Mouse (Mus musculus): Measurements from ENCODE around the gene Tmem163. TPM values are rescaled to one million over a fixed set of nuclear protein-coding genes. Genes with fewer than 3 reads are reported as not detected.

The Tmem163 gene
- polyA plus RNA-seq, 1 experiment from 2014 or later: 1.4 TPM

GRCm38 (mm10) chr1:127676116-127676515 is 3.2 kb downstream of the Tmem163 start:
- ATAC-seq (ENCODE audit: insufficient number of reproducible peaks, low FRiP score, low TSS enrichment, low read depth): no peak
- H3K4me1 ChIP-seq: peaks cover 21% of the 10 kb centered on the region

GRCm38 (mm10) chr1:127675253-127675652 is 4.1 kb downstream of the Tmem163 start:
- Histone ChIP-seq H3K27ac (no peak overlapping the region), H3K27me3 (peaks cover 63% of the 10 kb centered on the region)
- 47% methylated on average over 1 of the region's 1 CpGs for WGBS

More at GRCm38 (mm10) chr1:127676116-127676515, 3.2 kb downstream of the Tmem163 start:
- H3K27ac ChIP-seq: no peak overlapping the region
- no peak overlapping the region for H3K9ac ChIP-seq
- H3K36me3 ChIP-seq: no peaks in the 10 kb centered on the region
- WGBS: 34% methylated on average over 12 of the region's 12 CpGs
- H3K4me2 ChIP-seq: no peak overlapping the region
- H3K4me3 ChIP-seq: no peak overlapping the region
- no peaks in the 10 kb centered on the region for H3K9me3 ChIP-seq
- H3K27me3 ChIP-seq: peaks cover 68% of the 10 kb centered on the region

GRCm38 (mm10) chr1:127673221-127674050 is 5.9 kb downstream of the Tmem163 start:
- no peak for ATAC-seq (ENCODE audit: insufficient number of reproducible peaks, low FRiP score, low TSS enrichment, low read depth)
- H3K4me1 ChIP-seq: peaks cover 21% of the 10 kb centered on the region
- H3K4me3 ChIP-seq: no peak overlapping the region
- H3K36me3 ChIP-seq: no peaks in the 10 kb centered on the region
- whole genome bisulfite sequencing: 72% methylated on average over 10 of the region's 10 CpGs
- H3K9ac ChIP-seq: no peak overlapping the region
- no peaks in the 10 kb centered on the region; the same call in 1 of the 2 replicates for H3K9me3 ChIP-seq
- no peak overlapping the region for H3K27ac ChIP-seq
- peaks cover 47% of the 10 kb centered on the region for H3K27me3 ChIP-seq
- H3K4me2 ChIP-seq: no peak overlapping the region

More at GRCm38 (mm10) chr1:127675253-127675652, 4.1 kb downstream of the Tmem163 start:
- Histone ChIP-seq H3K9ac (no peak overlapping the region), H3K4me1 (peaks cover 21% of the 10 kb centered on the region), H3K4me2 (no peak overlapping the region), H3K36me3 (no peaks in the 10 kb centered on the region), H3K9me3 (no peaks in the 10 kb centered on the region), H3K4me3 (no peak overlapping the region)
- ATAC-seq (ENCODE audit: insufficient number of reproducible peaks, low FRiP score, low TSS enrichment, low read depth): no peak

GRCm38 (mm10) chr1:127668161-127668560 is 11.2 kb downstream of the Tmem163 start:
- Histone ChIP-seq H3K4me1 (no peaks in the 10 kb centered on the region), H3K27me3 (no peaks in the 10 kb centered on the region), H3K4me2 (no peak overlapping the region), H3K36me3 (no peaks in the 10 kb centered on the region), H3K4me3 (no peak overlapping the region), H3K27ac (no peak overlapping the region), H3K9ac (no peak overlapping the region), H3K9me3 (no peaks in the 10 kb centered on the region; the same call in 1 of the 2 replicates)
- WGBS: 82% methylated on average over 3 of the region's 3 CpGs
- no peak for ATAC-seq (ENCODE audit: insufficient number of reproducible peaks, low FRiP score, low TSS enrichment, low read depth)

GRCm38 (mm10) chr1:127667110-127667860 is 12.1 kb downstream of the Tmem163 start:
- WGBS: 48% methylated on average over 8 of the region's 8 CpGs
- Histone ChIP-seq H3K36me3 (no peaks in the 10 kb centered on the region), H3K27me3 (no peaks in the 10 kb centered on the region), H3K9me3 (no peaks in the 10 kb centered on the region; the same call in 1 of the 2 replicates), H3K4me3 (no peak overlapping the region), H3K9ac (no peak overlapping the region), H3K27ac (no peak overlapping the region), H3K4me1 (no peaks in the 10 kb centered on the region), H3K4me2 (no peak overlapping the region)
- ATAC-seq (ENCODE audit: insufficient number of reproducible peaks, low FRiP score, low TSS enrichment, low read depth): no peak

GRCm38 (mm10) chr1:127666221-127666620 is 13.1 kb downstream of the Tmem163 start:
- H3K9ac ChIP-seq: no peak overlapping the region
- H3K9me3 ChIP-seq: no peaks in the 10 kb centered on the region; the same call in 1 of the 2 replicates
- no peak overlapping the region for H3K27ac ChIP-seq
- WGBS: 60% methylated on average over 6 of the region's 6 CpGs
- H3K4me3 ChIP-seq: no peak overlapping the region
- no peaks in the 10 kb centered on the region for H3K4me1 ChIP-seq
- no peaks in the 10 kb centered on the region for H3K27me3 ChIP-seq
- no peak for ATAC-seq (ENCODE audit: insufficient number of reproducible peaks, low FRiP score, low TSS enrichment, low read depth)
- H3K4me2 ChIP-seq: no peak overlapping the region
- H3K36me3 ChIP-seq: no peaks in the 10 kb centered on the region

- H3K36me3 ChIP-seq: no peaks in the 10 kb centered on the region
- 65% methylated on average over 13 of the region's 13 CpGs for WGBS
- ATAC-seq (ENCODE audit: insufficient number of reproducible peaks, low FRiP score, low TSS enrichment, low read depth): no peak
- H3K9ac ChIP-seq: no peak overlapping the region
- H3K4me3 ChIP-seq: no peak overlapping the region
- H3K9me3 ChIP-seq: no peaks in the 10 kb centered on the region
- no peaks in the 10 kb centered on the region for H3K4me1 ChIP-seq
- H3K27me3 ChIP-seq: no peaks in the 10 kb centered on the region
- no peak overlapping the region for H3K27ac ChIP-seq
- no peak overlapping the region for H3K4me2 ChIP-seq
These were observed 16.8 kb downstream of the Tmem163 start for GRCm38 (mm10) chr1:127662385-127663068.

- Histone ChIP-seq H3K4me3 (no peak overlapping the region), H3K27ac (no peak overlapping the region), H3K9ac (no peak overlapping the region), H3K9me3 (no peaks in the 10 kb centered on the region), H3K27me3 (no peaks in the 10 kb centered on the region), H3K4me2 (no peak overlapping the region), H3K36me3 (no peaks in the 10 kb centered on the region), H3K4me1 (no peaks in the 10 kb centered on the region)
- 38% methylated on average over 13 of the region's 13 CpGs for WGBS
- no peak for ATAC-seq (ENCODE audit: insufficient number of reproducible peaks, low FRiP score, low TSS enrichment, low read depth)
These were observed 18.0 kb downstream of the Tmem163 start for GRCm38 (mm10) chr1:127661118-127662012.

GRCm38 (mm10) chr1:127651564-127651963 is 27.8 kb downstream of the Tmem163 start:
- H3K4me2 ChIP-seq: no peak overlapping the region
- H3K9me3 ChIP-seq: no peaks in the 10 kb centered on the region
- no peaks in the 10 kb centered on the region for H3K36me3 ChIP-seq
- no peak overlapping the region for H3K4me3 ChIP-seq
- 88% methylated on average over 2 of the region's 2 CpGs for WGBS
- ATAC-seq (ENCODE audit: insufficient number of reproducible peaks, low FRiP score, low TSS enrichment, low read depth): no peak
- no peaks in the 10 kb centered on the region for H3K4me1 ChIP-seq
- H3K27me3 ChIP-seq: no peaks in the 10 kb centered on the region
- no peak overlapping the region for H3K27ac ChIP-seq
- no peak overlapping the region for H3K9ac ChIP-seq

GRCm38 (mm10) chr1:127642976-127643769 is 36.2 kb downstream of the Tmem163 start:
- no peak for ATAC-seq (ENCODE audit: insufficient number of reproducible peaks, low FRiP score, low TSS enrichment, low read depth)
- no peak overlapping the region for H3K9ac ChIP-seq
- no peak overlapping the region for H3K27ac ChIP-seq

More at GRCm38 (mm10) chr1:127642976-127643769, 36.2 kb downstream of the Tmem163 start:
- Histone ChIP-seq H3K4me2 (no peak overlapping the region), H3K4me3 (no peak overlapping the region), H3K4me1 (no peaks in the 10 kb centered on the region), H3K9me3 (no peaks in the 10 kb centered on the region), H3K36me3 (no peaks in the 10 kb centered on the region), H3K27me3 (no peaks in the 10 kb centered on the region)
- 83% methylated on average over 12 of the region's 12 CpGs for WGBS
